Mouse (Mus musculus) heart, embryonic 15.5 days (tissue): Measurements from ENCODE around the gene 4930407I10Rik. TPM values are rescaled to one million over a fixed set of nuclear protein-coding genes. Genes with fewer than 3 reads are reported as not detected.
A peak's percentile ranks its signal among the peaks of the same experiment; 100 is the strongest.

Experiments used
- ATAC-seq: fragments of 200-750 bp; cut with Nextera tagmentation; replicated peaks from 2 replicates; pipeline ENCODE4 v1.8.0; 2017; ENCODE audit warnings: low read depth, moderate TSS enrichment; ENCODE audit not compliant: insufficient number of reproducible peaks, insufficient read depth, low FRiP score
- H3K27ac ChIP-seq: fragments of 300-500 bp; sonication (generic); 2 replicates; pipeline ENCODE4 v1.5.1; 2015; ENCODE audit warnings: mild to moderate bottlenecking, inconsistent platforms
- H3K27me3 ChIP-seq: fragments of 300-500 bp; sonication (generic); 2 replicates; pipeline ENCODE4 v1.6.1; 2015; ENCODE audit warnings: inconsistent platforms
- H3K36me3 ChIP-seq: fragments of 300-500 bp; sonication (generic); 2 replicates; pipeline ENCODE4 v1.6.1; 2015; ENCODE audit warnings: mild to moderate bottlenecking, inconsistent platforms
- H3K4me1 ChIP-seq: fragments of 300-500 bp; sonication (generic); replicated peaks from 2 replicates; pipeline ENCODE4 v1.6.1; 2015; ENCODE audit warnings: inconsistent platforms
- H3K4me2 ChIP-seq: fragments of 300-500 bp; sonication (generic); 2 replicates; pipeline ENCODE4 v1.6.1; 2015; ENCODE audit warnings: inconsistent platforms, mild to moderate bottlenecking, moderate library complexity
- H3K4me3 ChIP-seq: fragments of 300-500 bp; sonication (generic); 2 replicates; pipeline ENCODE4 v1.5.1; 2015; ENCODE audit warnings: mild to moderate bottlenecking, inconsistent platforms
- H3K9ac ChIP-seq: fragments of 300-500 bp; sonication (generic); 2 replicates; pipeline ENCODE4 v1.6.1; 2015; ENCODE audit warnings: mild to moderate bottlenecking, inconsistent platforms
- H3K9me3 ChIP-seq: fragments of 300-500 bp; sonication (generic); replicated peaks from 2 replicates; pipeline ENCODE4 v1.6.1; 2016; ENCODE audit warnings: inconsistent platforms
- WGBS: fragments of 180-500 bp; shearing (Covaris S2); methylation state at CpG from one replicate; pipeline ENCODE4 v1.1.7; 2015; ENCODE audit warnings: mixed read lengths; 5-methylcytosine and 5-hydroxymethylcytosine counted together
- polyA plus RNA-seq: library from polyadenylated mRNA; unstranded; fragments of >200 nt; fragmentation: Nextera tagmentation; extraction: Ambion mirVana; gene quantifications from 2 replicates; pipeline ENCODE4 v1.2.1, GENCODE M21; 2015

4930407I10Rik gene
- polyA plus RNA-seq, 1 experiment from 2014 or later: not detected

- no peak overlapping the region for H3K4me2 ChIP-seq
- peaks cover 80% of the 10 kb centered on the region for H3K36me3 ChIP-seq
- no peaks in the 10 kb centered on the region for H3K9me3 ChIP-seq
- 90% methylated on average over 7 of the region's 7 CpGs for WGBS
- H3K27ac ChIP-seq: no peak overlapping the region
- H3K4me3 ChIP-seq: no peak overlapping the region
- peaks cover 3% of the 10 kb centered on the region; the same call in 1 of the 2 replicates for H3K4me1 ChIP-seq
- H3K27me3 ChIP-seq: no peaks in the 10 kb centered on the region
- H3K9ac ChIP-seq: no peak overlapping the region
- ATAC-seq: no peak
Observed at GRCm38 (mm10) chr15:82027276-82027675, 31.7 kb upstream of the 4930407I10Rik start.

DNA sequence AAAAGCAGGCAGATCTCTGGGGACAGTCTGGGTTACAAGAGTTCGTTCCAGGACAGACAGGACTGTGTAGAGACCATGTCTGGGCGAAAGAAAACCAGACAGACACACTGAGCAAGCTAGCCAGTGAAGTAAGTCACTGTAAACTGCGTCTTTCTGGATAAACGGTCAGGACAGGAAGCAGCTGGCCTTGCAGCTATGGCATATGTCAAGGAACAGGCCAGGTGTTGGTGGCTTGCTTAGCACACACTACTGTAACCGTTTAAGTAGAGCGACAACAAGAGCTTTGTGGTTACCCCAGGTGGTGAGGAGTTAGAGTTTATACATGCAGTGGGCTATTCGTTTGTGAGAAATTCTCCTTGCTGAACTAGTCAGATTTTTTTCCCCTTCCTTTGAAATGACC lies 31.2 kb upstream of the 4930407I10Rik start:
- H3K9ac ChIP-seq: no peak overlapping the region
- H3K36me3 ChIP-seq: peaks cover 83% of the 10 kb centered on the region
- WGBS: 86% methylated on average over 7 of the region's 7 CpGs
- H3K9me3 ChIP-seq: no peaks in the 10 kb centered on the region
- no peak overlapping the region for H3K27ac ChIP-seq
- H3K4me1 ChIP-seq: no peaks in the 10 kb centered on the region
- ATAC-seq: no peak
- H3K4me2 ChIP-seq: no peak overlapping the region
- no peaks in the 10 kb centered on the region for H3K27me3 ChIP-seq
- H3K4me3 ChIP-seq: no peak overlapping the region

- no peaks in the 10 kb centered on the region for H3K4me1 ChIP-seq
- no peaks in the 10 kb centered on the region for H3K27me3 ChIP-seq
- H3K36me3 ChIP-seq: peaks cover 55% of the 10 kb centered on the region
- no peak overlapping the region for H3K9ac ChIP-seq
- no peak overlapping the region for H3K27ac ChIP-seq
- H3K4me2 ChIP-seq: no peak overlapping the region
- 86% methylated on average over 7 of the region's 7 CpGs for WGBS
- ATAC-seq: no peak
- no peak overlapping the region for H3K4me3 ChIP-seq
- H3K9me3 ChIP-seq: no peaks in the 10 kb centered on the region
Observed at GRCm38 (mm10) chr15:82032386-82032785, 26.6 kb upstream of the 4930407I10Rik start.

- Histone ChIP-seq H3K4me1 (no peaks in the 10 kb centered on the region), H3K27ac (no peak within 1 kb of the TSS), H3K9ac (no peak within 1 kb of the TSS), H3K27me3 (no peaks in the 10 kb centered on the region), H3K4me3 (no peak within 1 kb of the TSS), H3K36me3 (peaks cover 58% of the 10 kb centered on the region), H3K9me3 (no peaks in the 10 kb centered on the region), H3K4me2 (no peak within 1 kb of the TSS)
- WGBS: 90% methylated on average over 4 of the region's 4 CpGs
- ATAC-seq: no peak
Observed at GRCm38 (mm10) chr15:82033762-82034161, 25.2 kb upstream of the 4930407I10Rik start, which contains the start of gene Desi1. Desi1 (minus strand) TSS chr15:82033862.

GRCm38 (mm10) chr15:82035904-82036689 lies 22.9 kb upstream of the 4930407I10Rik start:
- Histone ChIP-seq H3K4me3 (no peak overlapping the region), H3K4me1 (no peaks in the 10 kb centered on the region), H3K4me2 (no peak overlapping the region), H3K9me3 (no peaks in the 10 kb centered on the region), H3K27me3 (no peaks in the 10 kb centered on the region), H3K36me3 (peaks cover 57% of the 10 kb centered on the region), H3K9ac (no peak overlapping the region), H3K27ac (no peak overlapping the region)
- no peak for ATAC-seq
- 74% methylated on average over 12 of the region's 12 CpGs for WGBS

GRCm38 (mm10) chr15:82040650-82041049 lies 18.3 kb upstream of the 4930407I10Rik start:
- no peaks in the 10 kb centered on the region for H3K9me3 ChIP-seq
- WGBS: 97% methylated on average over 1 of the region's 1 CpGs
- ATAC-seq: no peak
- no peak overlapping the region for H3K27ac ChIP-seq
- no peaks in the 10 kb centered on the region for H3K27me3 ChIP-seq
- H3K4me1 ChIP-seq: peaks cover 3% of the 10 kb centered on the region; the same call in 1 of the 2 replicates
- H3K4me2 ChIP-seq: no peak overlapping the region
- H3K4me3 ChIP-seq: no peak overlapping the region
- H3K9ac ChIP-seq: no peak overlapping the region
- peaks cover 55% of the 10 kb centered on the region for H3K36me3 ChIP-seq

DNA sequence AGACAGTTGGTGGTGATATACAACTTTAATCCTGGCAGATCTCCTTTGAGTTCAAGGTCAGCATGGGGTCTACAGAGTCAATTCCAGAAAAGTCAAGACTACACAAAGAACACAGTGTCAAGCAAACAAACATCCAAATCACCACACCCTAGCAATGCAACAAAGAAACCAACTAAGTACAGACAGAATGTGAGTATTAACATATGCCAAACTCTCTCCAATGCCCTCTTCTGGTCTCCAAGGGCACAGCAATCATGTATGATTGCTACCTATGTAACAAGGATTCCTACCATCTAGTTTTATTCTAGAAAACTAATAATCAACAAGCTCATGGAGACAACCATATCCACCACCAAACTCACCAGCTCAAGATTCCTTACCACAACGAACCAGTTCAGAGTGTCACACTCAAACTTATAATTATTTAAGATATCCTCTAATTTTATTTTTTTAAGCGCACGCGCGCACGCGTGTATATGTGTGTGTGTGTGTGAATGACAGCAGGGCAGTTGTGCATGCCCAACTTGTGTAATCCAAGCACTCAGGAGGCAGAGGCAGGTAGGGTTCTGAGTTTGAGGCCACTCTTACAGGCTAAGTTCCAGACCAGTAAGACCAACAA lies 14.7 kb upstream of the 4930407I10Rik start:
- 96% methylated on average over 7 of the region's 7 CpGs for WGBS
- Histone ChIP-seq H3K36me3 (peaks cover 27% of the 10 kb centered on the region), H3K4me3 (no peak overlapping the region), H3K9me3 (no peaks in the 10 kb centered on the region), H3K27me3 (no peaks in the 10 kb centered on the region), H3K4me1 (peaks cover 12% of the 10 kb centered on the region), H3K27ac (no peak overlapping the region), H3K9ac (no peak overlapping the region), H3K4me2 (no peak overlapping the region)
- no peak for ATAC-seq

GRCm38 (mm10) chr15:82046246-82046891 lies 12.6 kb upstream of the 4930407I10Rik start:
- Histone ChIP-seq H3K36me3 (peaks cover 13% of the 10 kb centered on the region; the same call in 1 of the 2 replicates), H3K9ac (peak overlapping the region; percentile 95), H3K4me2 (peak overlapping the region; percentile 92), H3K4me1 (peaks cover 12% of the 10 kb centered on the region), H3K27me3 (no peaks in the 10 kb centered on the region), H3K4me3 (peak overlapping the region; percentile 96), H3K9me3 (no peaks in the 10 kb centered on the region), H3K27ac (no peak overlapping the region; the same call in 1 of the 2 replicates)
- WGBS: 2% methylated on average over 26 of the region's 26 CpGs
- ATAC-seq: peak; percentile 40; the same call in 1 of the 2 replicates

GRCm38 (mm10) chr15:82047080-82047883 lies 11.7 kb upstream of the 4930407I10Rik start, which contains the start of gene Snu13:
Snu13 (minus strand) TSS chr15:82047598.
- peak within 1 kb of the TSS; percentile 96 for H3K4me3 ChIP-seq
- peak within 1 kb of the TSS; percentile 95 for H3K9ac ChIP-seq
- peaks cover 12% of the 10 kb centered on the region; the same call in 1 of the 2 replicates for H3K36me3 ChIP-seq
- peak within 1 kb of the TSS; percentile 95 for H3K27ac ChIP-seq
- H3K4me1 ChIP-seq: peaks cover 12% of the 10 kb centered on the region
- H3K4me2 ChIP-seq: peak within 1 kb of the TSS; percentile 92
- under 1% methylated on average over 73 of the region's 74 CpGs for WGBS
- H3K9me3 ChIP-seq: no peaks in the 10 kb centered on the region
- H3K27me3 ChIP-seq: no peaks in the 10 kb centered on the region
- peak; percentile 84 for ATAC-seq

DNA sequence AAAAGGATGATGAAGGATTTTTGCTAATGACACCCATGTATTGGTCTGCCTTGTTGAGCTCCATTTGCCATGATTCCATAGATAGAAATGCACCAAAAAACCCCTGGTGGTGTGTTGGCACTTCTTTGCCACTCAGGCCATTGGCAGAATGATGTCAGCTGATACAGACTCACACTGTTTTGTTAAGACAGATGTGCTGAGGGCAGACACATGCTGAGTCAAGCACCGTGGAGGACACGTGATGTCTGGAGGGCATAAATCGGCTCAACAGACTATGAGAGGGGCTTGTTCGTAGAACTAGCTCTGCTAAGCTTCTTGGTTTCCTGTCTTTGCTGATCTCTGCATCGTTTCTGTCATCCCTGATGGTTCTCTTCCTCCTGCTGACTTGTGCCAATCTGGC lies 6.4 kb upstream of the 4930407I10Rik start:
- H3K36me3 ChIP-seq: no peaks in the 10 kb centered on the region
- peaks cover 3% of the 10 kb centered on the region; the same call in 1 of the 2 replicates for H3K27me3 ChIP-seq
- H3K9ac ChIP-seq: no peak overlapping the region
- no peaks in the 10 kb centered on the region for H3K4me1 ChIP-seq
- WGBS: 67% methylated on average over 5 of the region's 5 CpGs
- no peak overlapping the region for H3K27ac ChIP-seq
- H3K9me3 ChIP-seq: no peaks in the 10 kb centered on the region
- no peak overlapping the region for H3K4me3 ChIP-seq
- no peak overlapping the region for H3K4me2 ChIP-seq
- no peak for ATAC-seq
